Mouse (Mus musculus) c-Kit-positive CD71-negative TER-119-negative erythroid progenitor cells, embryonic 14.5 days (primary cell): ENCODE results near the gene Olfr448.
A peak's percentile ranks its signal among the peaks of the same experiment; 100 is the strongest.

Experiments
- DNase-seq: peaks from one replicate; pipeline ENCODE4 v3.0.0-alpha.2; 2013; ENCODE audit warnings: low read depth

Olfr448 gene

GRCm38 (mm10) chr6:42890141-42890540 is at the start of gene Olfr448:
Olfr448 (plus strand) TSS chr6:42890441.
- no peak for DNase-seq

GRCm38 (mm10) chr6:42860222-42860819 is 29.9 kb upstream of the Olfr448 start:
- DNase-seq = peak; percentile 44

GRCm38 (mm10) chr6:42869695-42870094 is 20.5 kb upstream of the Olfr448 start:
- DNase-seq = no peak

- no peak for DNase-seq
These were observed 13.9 kb upstream of the Olfr448 start for GRCm38 (mm10) chr6:42876323-42876722.

- no peak for DNase-seq
These were observed 10.1 kb downstream of the Olfr448 start for GRCm38 (mm10) chr6:42900345-42900744.

GRCm38 (mm10) chr6:42908578-42908977 is 18.3 kb downstream of the Olfr448 start, which contains the start of gene Olfr447:
Olfr447 (plus strand) TSS chr6:42908878.
- DNase-seq = no peak

GRCm38 (mm10) chr6:42921077-42921476 is 30.8 kb downstream of the Olfr448 start, which contains the start of gene Olfr446:
Olfr446 (plus strand) TSS chr6:42921377.
- no peak for DNase-seq
